Mouse (Mus musculus): ENCODE data around the gene Ifitm5.

DNA sequence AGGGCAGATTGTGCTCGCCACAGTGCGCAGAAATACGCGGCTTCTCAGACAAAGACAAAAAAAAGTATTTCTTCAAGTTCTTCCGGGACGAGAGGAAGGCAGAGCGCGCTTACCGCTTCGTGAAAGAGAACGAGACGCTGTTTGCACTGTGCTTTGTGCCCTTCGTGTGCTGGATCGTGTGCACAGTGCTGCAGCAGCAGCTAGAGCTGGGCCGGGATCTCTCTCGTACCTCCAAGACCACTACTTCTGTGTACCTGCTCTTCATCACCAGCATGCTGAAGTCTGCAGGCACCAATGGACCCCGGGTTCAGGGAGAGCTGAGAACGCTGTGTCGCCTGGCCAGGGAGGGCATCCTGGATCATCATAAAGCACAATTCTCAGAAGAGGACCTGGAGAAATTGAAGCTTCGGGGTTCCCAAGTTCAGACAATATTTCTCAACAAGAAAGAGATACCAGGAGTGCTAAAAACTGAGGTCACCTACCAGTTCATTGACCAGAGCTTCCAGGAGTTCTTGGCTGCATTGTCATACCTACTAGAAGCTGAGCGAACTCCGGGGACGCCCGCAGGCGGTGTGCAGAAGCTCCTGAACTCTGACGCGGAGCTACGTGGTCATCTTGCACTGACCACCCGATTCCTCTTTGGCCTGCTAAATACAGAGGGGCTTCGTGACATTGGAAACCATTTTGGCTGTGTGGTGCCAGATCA, 26.9 kb downstream of the Ifitm5 start:
- TF ChIP-seq POLR2A (IDR thresholded peaks at IDR 0.05; ENCODE audit: control insufficient read depth, extremely low read depth, insufficient read depth, low read length, poor library complexity) (no peak), CTCF (IDR thresholded peaks at IDR 0.05; ENCODE audit: borderline replicate concordance, control insufficient read depth, extremely low read depth, insufficient read depth, low read length, poor library complexity) (no peak)
